Mouse (Mus musculus): Measurements from ENCODE around the gene Samd14.

The Samd14 gene

GRCm38 (mm10) chr11:94985822-94986221, 23.9 kb upstream of the Samd14 start:
- ChIA-PET POLR2A (interaction anchor here (0.7 to 1.8 kb wide), 5 partner anchors 9 to 167 kb away, joined by 3 to 7 read pairs (median 4); partner anchors contain the start of gene Sgca (in 1 of the 4)), CTCF (interaction anchor here in 3 of 4 experiments (0.6 to 1.7 kb wide), 5 partner anchors 11 to 535 kb away, joined by 3 to 11 read pairs (median 3); no protein-coding TSS in a partner anchor)

GRCm38 (mm10) chr11:94986435-94986834, 23.2 kb upstream of the Samd14 start:
- CTCF ChIA-PET = interaction anchor here (0.6 to 1.7 kb wide), 19 partner anchors 7 to 621 kb away, joined by 3 to 22 read pairs (median 4); no protein-coding TSS in a partner anchor

GRCm38 (mm10) chr11:94987341-94987740, 22.3 kb upstream of the Samd14 start:
- CTCF ChIA-PET = interaction anchor here (0.5 to 1.7 kb wide), 28 partner anchors 8 to 1018 kb away, joined by 3 to 22 read pairs (median 4); no protein-coding TSS in a partner anchor
- POLR2A ChIA-PET = interaction anchor here (0.5 to 1.8 kb wide), 32 partner anchors 8 to 1971 kb away, joined by 3 to 8 read pairs (median 3); partner anchors contain the start of genes Itga3 (in 1 of the 4) and Sgca (in 1 of the 4)

More at GRCm38 (mm10) chr11:94986435-94986834, 23.2 kb upstream of the Samd14 start:
- POLR2A ChIA-PET = interaction anchor here (0.6 to 1.8 kb wide), 15 partner anchors 10 to 1930 kb away, joined by 3 to 8 read pairs (median 4); partner anchors contain the start of genes Itga3 (in 1 of the 4) and Sgca (in 1 of the 4)

- CTCF ChIA-PET = interaction anchor here (0.5 to 1.6 kb wide), 14 partner anchors 9 to 271 kb away, joined by 3 to 20 read pairs (median 4); no protein-coding TSS in a partner anchor
- POLR2A ChIA-PET = interaction anchor here in 3 of 4 experiments (0.5 to 3.2 kb wide), 18 partner anchors 9 to 324 kb away, joined by 3 to 11 read pairs (median 4); partner anchors contain the start of gene Itga3 (in 1 of the 3)
Measured at GRCm38 (mm10) chr11:94987851-94988250, 21.8 kb upstream of the Samd14 start.

GRCm38 (mm10) chr11:94988780-94989561, 20.7 kb upstream of the Samd14 start:
- ChIA-PET POLR2A (interaction anchor here in 2 of 4 experiments (0.6 to 3.2 kb wide), 10 partner anchors 8 to 778 kb away, joined by 3 to 12 read pairs (median 4); partner anchors contain the start of gene Tob1 (in 1 of the 2)), CTCF (interaction anchor here (0.5 to 4.1 kb wide), 19 partner anchors 9 to 720 kb away, joined by 3 to 30 read pairs (median 4); partner anchors contain the start of gene Col1a1 (in 1 of the 4))

GRCm38 (mm10) chr11:94989562-94990017, 20.1 kb upstream of the Samd14 start:
- CTCF ChIA-PET = interaction anchor here (0.5 to 4.1 kb wide), 19 partner anchors 9 to 929 kb away, joined by 3 to 30 read pairs (median 4); partner anchors contain the start of genes Col1a1 (in 1 of the 4) and Dlx3 (in 1 of the 4)
- POLR2A ChIA-PET = interaction anchor here (0.6 to 3.2 kb wide), 14 partner anchors 9 to 350 kb away, joined by 3 to 12 read pairs (median 4); no protein-coding TSS in a partner anchor

GRCm38 (mm10) chr11:94990102-94990748, 19.5 kb upstream of the Samd14 start:
- POLR2A ChIA-PET = interaction anchor here (0.6 to 3.2 kb wide), 24 partner anchors 10 to 314 kb away, joined by 3 to 12 read pairs (median 3); partner anchors contain the start of gene Itga3 (in 1 of the 4)
- CTCF ChIA-PET = interaction anchor here (0.5 to 4.1 kb wide), 25 partner anchors 10 to 928 kb away, joined by 3 to 30 read pairs (median 4); partner anchors contain the start of genes Col1a1 (in 1 of the 4) and Dlx3 (in 1 of the 4)

- ChIA-PET POLR2A (interaction anchor here (0.5 to 3.2 kb wide), 22 partner anchors 9 to 759 kb away, joined by 3 to 12 read pairs (median 4); partner anchors contain the start of gene Itga3 (in 2 of the 4)), CTCF (interaction anchor here (0.5 to 4.1 kb wide), 17 partner anchors 9 to 394 kb away, joined by 3 to 30 read pairs (median 4); partner anchors contain the start of gene Slc35b1 (in 1 of the 4))
Measured at GRCm38 (mm10) chr11:94990749-94991577, 18.7 kb upstream of the Samd14 start, which contains the start of gene Ppp1r9b. TSS of gene Ppp1r9b (plus strand) at chr11:94991035.

GRCm38 (mm10) chr11:94991641-94992479, 17.8 kb upstream of the Samd14 start:
- ChIA-PET CTCF (interaction anchor here (0.5 to 4.1 kb wide), 10 partner anchors 9 to 294 kb away, joined by 3 to 30 read pairs (median 4); no protein-coding TSS in a partner anchor), POLR2A (interaction anchor here in 3 of 4 experiments (0.5 to 3.2 kb wide), 8 partner anchors 12 to 311 kb away, joined by 3 to 12 read pairs (median 5); partner anchors contain the start of gene Itga3 (in 1 of the 3))

GRCm38 (mm10) chr11:94992480-94992753, 17.3 kb upstream of the Samd14 start:
- POLR2A ChIA-PET = interaction anchor here in 3 of 4 experiments (0.5 to 3.7 kb wide), 9 partner anchors 10 to 729 kb away, joined by 3 to 22 read pairs (median 6); partner anchors contain the start of genes Itga3 (in 1 of the 3) and Samd14 (in 1 of the 3)
- CTCF ChIA-PET = interaction anchor here (0.5 to 4.1 kb wide), 10 partner anchors 10 to 266 kb away, joined by 3 to 30 read pairs (median 3); no protein-coding TSS in a partner anchor

GRCm38 (mm10) chr11:94992754-94993606, 16.7 kb upstream of the Samd14 start:
- ChIA-PET POLR2A (interaction anchor here (0.5 to 3.7 kb wide), 13 partner anchors 9 to 728 kb away, joined by 3 to 22 read pairs (median 4); partner anchors contain the start of genes Itga3 (in 1 of the 4) and Samd14 (in 1 of the 4)), CTCF (interaction anchor here in 3 of 4 experiments (0.5 to 2.4 kb wide), 14 partner anchors 9 to 277 kb away, joined by 3 to 13 read pairs (median 3); partner anchors contain the start of gene Samd14 (in 1 of the 3))

GRCm38 (mm10) chr11:94994208-94994814, 15.4 kb upstream of the Samd14 start:
- POLR2A ChIA-PET = interaction anchor here in 2 of 4 experiments (0.9 to 3.7 kb wide), 5 partner anchors 9 to 111 kb away, joined by 3 to 22 read pairs (median 4); partner anchors contain the start of gene Samd14 (in 1 of the 2)

GRCm38 (mm10) chr11:94994947-94995772, 14.5 kb upstream of the Samd14 start:
- POLR2A ChIA-PET = interaction anchor here in 2 of 4 experiments (0.6 to 3.7 kb wide), 4 partner anchors 12 to 709 kb away, joined by 3 to 22 read pairs (median 3); partner anchors contain the start of gene Samd14 (in 1 of the 2)

More at GRCm38 (mm10) chr11:94994208-94994814, 15.4 kb upstream of the Samd14 start:
- CTCF ChIA-PET = interaction anchor here in 2 of 4 experiments (1.3 to 2.4 kb wide), 3 partner anchors 8 to 114 kb away, joined by 3 to 13 read pairs (median 3); no protein-coding TSS in a partner anchor

More at GRCm38 (mm10) chr11:94994947-94995772, 14.5 kb upstream of the Samd14 start:
- CTCF ChIA-PET = no interaction called here
